Comparison of ENCODE assay signal across 12 mouse cellular contexts in the genomic region with DNA sequence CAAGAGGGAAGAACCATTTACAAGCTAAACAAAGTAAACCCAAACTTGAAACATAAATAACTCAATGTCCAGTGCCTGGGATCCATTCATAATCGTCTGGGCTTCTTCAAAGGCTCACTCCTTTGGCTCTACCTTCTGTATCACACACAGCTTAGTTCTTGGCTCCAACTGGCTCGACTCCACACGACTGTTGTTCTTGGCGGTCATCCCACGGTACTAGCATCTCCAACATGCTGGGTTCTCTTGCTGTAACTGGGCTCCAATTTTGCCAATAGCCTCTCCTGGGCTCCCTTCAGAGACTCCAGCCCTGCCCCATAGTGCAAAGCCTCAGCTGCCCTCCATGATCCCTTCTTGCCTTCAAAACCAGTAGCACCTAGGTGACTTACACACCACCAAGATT.
DNase-seq lines count a peak whose midpoint lies in the region; ATAC-seq and TF ChIP-seq lines count a peak whose summit lies in the region.
"Had no signal": no experiment of that assay in that cellular context is flagged by ENCODE, and none has a peak within 500 bp of the region (broad histone marks: within the 10 kb centered on the region; RNA-seq: fewer than 3 reads in every experiment).

No protein-coding gene starts in this region.

- WGBS in kidney, adult 2 months = 69% methylated on average over 5 of the region's 5 CpGs
- WGBS in kidney, embryonic 15.5 days = 77% methylated on average over 5 of the region's 5 CpGs

- no peaks in the 10 kb centered on the region for H3K9me3 ChIP-seq in kidney, embryonic 15.5 days (replicated peaks)
- H3K9me3 ChIP-seq: heart, embryonic 13.5 days had no signal

- H3K36me3 ChIP-seq in kidney, adult 2 months (ENCODE audit: control insufficient read depth, insufficient read depth, low read length) = no peaks in the 10 kb centered on the region
- H3K36me3 ChIP-seq in kidney, embryonic 15.5 days = no peaks in the 10 kb centered on the region
- H3K36me3 ChIP-seq: heart, embryonic 13.5 days had no signal

- ATAC-seq in kidney, embryonic 15.5 days (replicated peaks; ENCODE audit: low FRiP score) = no peak
- ATAC-seq: hindbrain, embryonic 16.5 days had no signal

- no peak overlapping the region for H3K9ac ChIP-seq in kidney, embryonic 15.5 days
- H3K9ac ChIP-seq: heart, embryonic 13.5 days had no signal

- H3K4me3 ChIP-seq in kidney, adult 2 months (ENCODE audit: insufficient read depth, low read depth, low read length) = no peak overlapping the region
- H3K4me3 ChIP-seq in kidney, embryonic 15.5 days (replicated peaks) = no peak overlapping the region
- H3K4me3 ChIP-seq: erythroblast, embryonic 14.5 days; heart, embryonic 13.5 days had no signal

- H3K4me2 ChIP-seq in kidney, embryonic 15.5 days = no peak overlapping the region
- H3K4me2 ChIP-seq: heart, embryonic 13.5 days; midbrain, embryonic 11.5 days had no signal

- TF ChIP-seq CTCF in kidney, adult 2 months (conservative IDR thresholded peaks at IDR 0.05; ENCODE audit: insufficient read depth, insufficient read length, low read depth, low read length) = no peak

- peak; percentile 85 to 87 for DNase-seq in cerebellum, postnatal 14 days
- no peak for DNase-seq in cerebellum, adult 11-12 months
- peak; percentile 37 for DNase-seq in kidney, adult 2 months
- DNase-seq in right cerebral cortex, adult 18-20 months = peak; percentile 11
- DNase-seq in right cerebral cortex, postnatal 14 days = no peak
- peak; percentile 11 for DNase-seq in skeletal muscle tissue, adult 2 months (ENCODE audit: low read depth, low spot score)
- no peak for DNase-seq in retina, postnatal 1 day

- no peaks in the 10 kb centered on the region for H3K4me1 ChIP-seq in kidney, adult 2 months (ENCODE audit: control insufficient read depth, insufficient read depth, low read length)
- H3K4me1 ChIP-seq in kidney, embryonic 15.5 days = no peaks in the 10 kb centered on the region
- H3K4me1 ChIP-seq: heart, embryonic 13.5 days had no signal

- TF ChIP-seq POLR2A in kidney, adult 2 months (IDR thresholded peaks at IDR 0.05; ENCODE audit: low read depth, low read length) = no peak

- H3K27me3 ChIP-seq in kidney, adult 2 months (replicated peaks; ENCODE audit: control insufficient read depth, insufficient read depth, low read length) = no peaks in the 10 kb centered on the region
- no peaks in the 10 kb centered on the region for H3K27me3 ChIP-seq in kidney, embryonic 15.5 days
- H3K27me3 ChIP-seq: heart, embryonic 13.5 days had no signal

- no peak overlapping the region for H3K27ac ChIP-seq in kidney, adult 2 months (ENCODE audit: insufficient read depth, low read depth, low read length)
- H3K27ac ChIP-seq in kidney, embryonic 15.5 days = no peak overlapping the region
- H3K27ac ChIP-seq: heart, embryonic 13.5 days had no signal

Comparison
In these comparisons a context has a peak if more than half of its experiments do, and no peak if none do; other contexts are left out.
1. DNase-seq: peak in cerebellum, postnatal 14 days (2 of 2), kidney, adult 2 months (single experiment), right cerebral cortex, adult 18-20 months (single experiment) and skeletal muscle tissue, adult 2 months (single experiment); none in cerebellum, adult 11-12 months (single experiment), right cerebral cortex, postnatal 14 days (single experiment) and retina, postnatal 1 day (single experiment).